Comparison of ENCODE assay signal across 11 mouse cellular contexts in genomic region chr9:49570033-49570660, GRCm38 (mm10).
DNase-seq lines count a peak whose midpoint lies in the region; ATAC-seq and TF ChIP-seq lines count a peak whose summit lies in the region.
"Had no signal": no experiment of that assay in that cellular context is flagged by ENCODE, and none has a peak within 500 bp of the region (broad histone marks: within the 10 kb centered on the region; RNA-seq: fewer than 3 reads in every experiment).

No protein-coding gene starts in this region.

- no peak for DNase-seq in heart, postnatal 0 days (ENCODE audit: low spot score)
- DNase-seq in heart, adult 8-10 months (ENCODE audit: low spot score) = no peak
- peak; percentile 16 for DNase-seq in 3T3-L1 (ENCODE audit: low read depth, low spot score)
- peak; percentile 10 for DNase-seq in hindbrain, postnatal 0 days (ENCODE audit: low spot score)
- no peak for DNase-seq in gastrocnemius, adult 8-10 months (ENCODE audit: low spot score in 2 of 2)
- DNase-seq in spleen, postnatal 14 days (ENCODE audit: low spot score in 2 of 2) = no peak
- DNase-seq: liver, embryonic 13.5 days; thymus, postnatal 25 days had no signal

- H3K4me1 ChIP-seq in heart, postnatal 0 days (ENCODE audit: control insufficient read depth, insufficient read depth) = peaks cover 37% of the 10 kb centered on the region
- H3K4me1 ChIP-seq in embryonic facial prominence, embryonic 13.5 days = peaks cover 34% of the 10 kb centered on the region
- peaks cover 27% of the 10 kb centered on the region for H3K4me1 ChIP-seq in hindbrain, postnatal 0 days (ENCODE audit: insufficient read depth, low read length)
- H3K4me1 ChIP-seq: liver, embryonic 13.5 days had no signal

- H3K27me3 ChIP-seq in heart, postnatal 0 days (ENCODE audit: control insufficient read depth, insufficient read depth, low read length) = no peaks in the 10 kb centered on the region
- H3K27me3 ChIP-seq in embryonic facial prominence, embryonic 13.5 days = no peaks in the 10 kb centered on the region
- H3K27me3 ChIP-seq in hindbrain, postnatal 0 days (ENCODE audit: insufficient read depth, low read length) = no peaks in the 10 kb centered on the region
- H3K27me3 ChIP-seq: CH12.LX; liver, embryonic 13.5 days had no signal

- TF ChIP-seq CTCF in heart, postnatal 0 days (IDR thresholded peaks at IDR 0.05; ENCODE audit: low read depth) = no peak
- TF ChIP-seq CTCF in hindbrain, postnatal 0 days (IDR thresholded peaks at IDR 0.05; ENCODE audit: low read depth) = no peak

- no peak overlapping the region for H3K4me3 ChIP-seq in heart, postnatal 0 days (ENCODE audit: low read depth, low read length)
- H3K4me3 ChIP-seq in embryonic facial prominence, embryonic 13.5 days = no peak overlapping the region
- H3K4me3 ChIP-seq in hindbrain, postnatal 0 days (ENCODE audit: low read length) = no peak overlapping the region
- H3K4me3 ChIP-seq: liver, embryonic 13.5 days had no signal

- 17% methylated on average over 7 of the region's 7 CpGs for WGBS in heart, postnatal 0 days
- 51% methylated on average over 7 of the region's 7 CpGs for WGBS in embryonic facial prominence, embryonic 13.5 days
- 23% methylated on average over 7 of the region's 7 CpGs for WGBS in hindbrain, postnatal 0 days

- H3K27ac ChIP-seq in heart, postnatal 0 days (ENCODE audit: low read depth) = peak overlapping the region; percentile 57
- peak overlapping the region; percentile 90; the same call in 1 of the 2 replicates for H3K27ac ChIP-seq in embryonic facial prominence, embryonic 13.5 days
- peak overlapping the region; percentile 77 for H3K27ac ChIP-seq in hindbrain, postnatal 0 days
- H3K27ac ChIP-seq: liver, embryonic 13.5 days had no signal

- H3K36me3 ChIP-seq in heart, postnatal 0 days (replicated peaks; ENCODE audit: control insufficient read depth, insufficient read depth, low read length) = peaks cover 36% of the 10 kb centered on the region
- peaks cover 39% of the 10 kb centered on the region for H3K36me3 ChIP-seq in embryonic facial prominence, embryonic 13.5 days
- H3K36me3 ChIP-seq in hindbrain, postnatal 0 days (ENCODE audit: insufficient read depth, low read length) = peaks cover 20% of the 10 kb centered on the region; the same call in 1 of the 2 replicates
- H3K36me3 ChIP-seq: liver, embryonic 13.5 days had no signal

- no peak for TF ChIP-seq EP300 in heart, postnatal 0 days (IDR thresholded peaks at IDR 0.05; ENCODE audit: low read depth)

- no peak for ATAC-seq in heart, postnatal 0 days (ENCODE audit: insufficient read depth, low read depth)
- ATAC-seq in embryonic facial prominence, embryonic 13.5 days (ENCODE audit: insufficient number of reproducible peaks, insufficient read depth, low FRiP score, low TSS enrichment, low read depth) = no peak
- peak; percentile 46; the same call in 1 of the 2 replicates for ATAC-seq in hindbrain, postnatal 0 days
- no peak for ATAC-seq in monocyte, adult 5-6 weeks (replicated peaks; ENCODE audit: insufficient number of reproducible peaks, low FRiP score, low TSS enrichment, poor library complexity, severe bottlenecking)

- H3K4me2 ChIP-seq in heart, postnatal 0 days (ENCODE audit: low read depth, low read length) = no peak overlapping the region
- no peak overlapping the region for H3K4me2 ChIP-seq in embryonic facial prominence, embryonic 13.5 days
- 0 out of 2 replicates have a peak overlapping the region, but pooled peaks have one; percentile 19 for H3K4me2 ChIP-seq in hindbrain, postnatal 0 days (ENCODE audit: low read depth, low read length)
- H3K4me2 ChIP-seq: liver, embryonic 13.5 days had no signal

- no peaks in the 10 kb centered on the region for H3K9me3 ChIP-seq in heart, postnatal 0 days (replicated peaks; ENCODE audit: control insufficient read depth, low read length)
- H3K9me3 ChIP-seq in embryonic facial prominence, embryonic 13.5 days = no peaks in the 10 kb centered on the region
- no peaks in the 10 kb centered on the region for H3K9me3 ChIP-seq in hindbrain, postnatal 0 days (ENCODE audit: low read length)
- H3K9me3 ChIP-seq: liver, embryonic 13.5 days had no signal

- no peak overlapping the region for H3K9ac ChIP-seq in heart, postnatal 0 days (replicated peaks; ENCODE audit: low read depth, low read length)
- H3K9ac ChIP-seq in embryonic facial prominence, embryonic 13.5 days = no peak overlapping the region
- H3K9ac ChIP-seq in hindbrain, postnatal 0 days (replicated peaks; ENCODE audit: low read length) = 0 out of 2 replicates have a peak overlapping the region, but pooled peaks have one; percentile 22
- H3K9ac ChIP-seq: liver, embryonic 13.5 days had no signal

Comparison
In these comparisons a context has a peak if more than half of its experiments do, and no peak if none do; other contexts are left out.
1. DNase-seq: peak in 3T3-L1 (single experiment) and hindbrain, postnatal 0 days (single experiment); none in heart, postnatal 0 days (single experiment), heart, adult 8-10 months (single experiment), gastrocnemius, adult 8-10 months (0 of 2) and spleen, postnatal 14 days (0 of 2).
2. Peak in every context shown above with its lines, with median percentiles within 50 percentile points of each other: H3K27ac ChIP-seq.